ENCODE assay signal across 13 mouse cellular contexts in the genomic region with DNA sequence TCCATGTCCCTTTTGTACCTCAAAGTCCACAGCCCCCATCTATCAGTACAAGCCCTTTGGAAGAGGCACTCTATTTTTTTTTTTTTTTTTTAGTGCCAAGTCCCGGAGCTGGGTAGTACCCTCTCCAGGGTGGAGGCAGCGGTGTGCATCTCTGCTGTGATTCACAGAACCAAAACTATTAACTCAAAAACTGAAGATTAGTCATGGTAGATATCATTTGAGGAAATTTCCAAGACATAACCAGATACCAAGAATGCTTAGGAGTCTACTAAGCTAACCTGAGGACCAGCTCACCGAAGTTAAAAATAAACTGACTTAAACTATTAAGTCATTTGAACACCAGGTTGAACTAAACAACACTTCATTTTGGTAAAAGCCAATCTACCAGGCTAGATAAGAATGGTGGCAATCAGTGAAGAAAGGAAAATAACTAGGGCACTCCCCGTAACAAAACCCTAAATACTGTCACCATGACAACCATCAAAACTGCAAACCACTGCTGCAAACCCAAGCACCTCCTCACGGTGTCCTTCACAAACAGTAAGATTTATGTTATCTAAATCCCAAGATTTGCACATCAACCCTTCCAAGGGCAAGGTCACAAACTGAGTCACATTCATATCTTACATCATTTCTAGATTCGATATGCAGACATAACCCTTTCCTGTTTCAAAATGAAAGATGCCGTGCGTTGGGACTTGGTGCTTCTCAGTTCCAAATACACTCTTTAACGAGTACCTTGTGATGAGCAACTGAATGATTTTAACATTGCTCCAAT.
DNase-seq lines count a peak whose midpoint lies in the region.
"Had no signal": no experiment of that assay in that cellular context is flagged by ENCODE, and none has a peak within 500 bp of the region (broad histone marks: within the 10 kb centered on the region; RNA-seq: fewer than 3 reads in every experiment).

No protein-coding gene starts in this region.

- peak; percentile 54 for DNase-seq in ovary, adult 18-20 months (ENCODE audit: low spot score)
- no peak for DNase-seq in ovary, postnatal 14 days (ENCODE audit: low spot score)
- DNase-seq in R1 (ENCODE audit: low read depth, low spot score) = peak; percentile 21
- peak; percentile 85 for DNase-seq in induced T-regulatory cell, adult 2 months (ENCODE audit: low read depth)
- no peak for DNase-seq in thymus, postnatal 14 days
- DNase-seq in urinary bladder, postnatal 4 days (ENCODE audit: low spot score in 2 of 2) = no peak
- DNase-seq in urinary bladder, postnatal 36 days (ENCODE audit: low spot score in 2 of 2) = no peak
- DNase-seq: cerebellum, postnatal 10 days; gastrocnemius, postnatal 10 days; kidney, postnatal 4 days; lung, embryonic 14.5 days; lung, postnatal 4 days; thymus, adult 2 months had no signal

Comparison
In these comparisons a context has a peak if more than half of its experiments do, and no peak if none do; other contexts are left out.
1. DNase-seq: peak in ovary, adult 18-20 months (single experiment), R1 (single experiment) and induced T-regulatory cell, adult 2 months (single experiment); none in ovary, postnatal 14 days (single experiment), thymus, postnatal 14 days (single experiment), urinary bladder, postnatal 4 days (0 of 2) and urinary bladder, postnatal 36 days (0 of 2).